Mouse (Mus musculus) heart, adult 2 months (tissue): Measurements from ENCODE around the gene Pou5f1. TPM values are rescaled to one million over a fixed set of nuclear protein-coding genes. Genes with fewer than 3 reads are reported as not detected.

Experiments used
- DNase-seq, 2 experiments: peaks; one replicate each; pipeline ENCODE4 v3.0.0; 2021
- H3K27ac ChIP-seq: fragments of 200-600 bp; 2 replicates; pipeline ENCODE4 v1.8.1; 2022
- H3K27me3 ChIP-seq: fragments of 200-500 bp; 2 replicates; pipeline ENCODE4 v1.6.1; 2012; ENCODE audit warnings: mild to moderate bottlenecking, low read length, inconsistent platforms, mixed read lengths; ENCODE audit not compliant: control insufficient read depth, insufficient read depth
- H3K36me3 ChIP-seq: fragments of 200-500 bp; 2 replicates; pipeline ENCODE4 v1.6.1; 2012; ENCODE audit warnings: low read length, inconsistent platforms; ENCODE audit not compliant: control insufficient read depth, insufficient read depth
- H3K4me1 ChIP-seq: fragments of 200-500 bp; 2 replicates; pipeline ENCODE4 v1.6.1; 2011; ENCODE audit warnings: low read length; ENCODE audit not compliant: control insufficient read depth, insufficient read depth
- H3K4me3 ChIP-seq: fragments of 200-600 bp; 2 replicates; pipeline ENCODE4 v1.8.1; 2022
- H3K79me2 ChIP-seq: fragments of 200-500 bp; replicated peaks from 2 replicates; pipeline ENCODE4 v1.6.1; 2012; ENCODE audit warnings: mild to moderate bottlenecking, inconsistent platforms, low read length, moderate library complexity, mixed read lengths; ENCODE audit not compliant: control insufficient read depth, insufficient read depth
- H3K9ac ChIP-seq: fragments of 200-500 bp; 2 replicates; pipeline ENCODE4 v1.6.1; 2012; ENCODE audit warnings: low read depth, mild to moderate bottlenecking, control low read depth, inconsistent platforms, low read length, mixed read lengths
- CTCF ChIP-seq: fragments of 200-600 bp; IDR thresholded peaks from 2 replicates; pipeline ENCODE4 v1.8.1; 2022; ENCODE audit warnings: antibody characterized with exemption, mild to moderate bottlenecking, moderate library complexity
- EP300 ChIP-seq: fragments of 200-500 bp; IDR thresholded peaks from 2 replicates; pipeline ENCODE4 v1.6.1; 2011; ENCODE audit warnings: low read depth, low read length, control low read depth; ENCODE audit not compliant: insufficient read depth
- POLR2A ChIP-seq: fragments of 200-500 bp; IDR thresholded peaks from 2 replicates; pipeline ENCODE4 v1.6.1; 2011; ENCODE audit warnings: mild to moderate bottlenecking, low read depth, low read length, control low read depth; ENCODE audit not compliant: insufficient read depth
- WGBS: fragments of 180-500 bp; shearing (Covaris S2); methylation state at CpG from one replicate; pipeline ENCODE4 v1.1.7; 2018; 5-methylcytosine and 5-hydroxymethylcytosine counted together
- intact Hi-C: fragments of 180-260 bp; cut with DNase I; formaldehyde crosslinking; loops from one replicate; pipeline ENCODE4 v1.15.1; 2025
- polyA plus RNA-seq: library from polyadenylated mRNA; depleted of rRNA; stranded (reverse); fragments of >200 nt; gene quantifications from 2 replicates; pipeline ENCODE4 v1.2.3, GENCODE M21; 2012; rRNA removed
- total RNA-seq, 2 experiments: library from RNA; stranded (reverse); gene quantifications; 2 replicates each; pipeline ENCODE4 v1.2.3; 2021

Gene Pou5f1
- total and polyA plus RNA-seq, 3 experiments = not detected

DNA sequence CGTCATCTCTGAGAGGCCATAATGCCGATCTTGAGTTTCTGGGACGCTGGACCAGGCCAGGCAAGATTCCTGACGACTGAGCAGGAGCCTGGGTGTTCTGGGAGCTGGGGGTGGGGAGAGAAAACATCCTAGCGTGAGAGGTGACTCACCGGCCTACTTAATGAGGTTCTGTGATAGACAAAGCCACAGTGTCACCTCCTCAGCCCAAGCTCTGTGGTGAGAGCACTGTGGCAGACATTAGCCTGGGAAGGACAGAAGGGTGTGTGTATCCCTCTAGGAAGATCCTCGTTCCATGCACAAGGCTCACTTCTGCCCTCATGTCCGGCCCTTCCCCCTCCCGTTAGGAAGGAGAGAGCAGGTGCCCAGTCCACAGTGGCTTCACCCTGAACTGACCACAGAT is 51.5 kb downstream of the Pou5f1 start:
- Histone ChIP-seq H3K79me2 (no peaks in the 10 kb centered on the region), H3K4me1 (no peaks in the 10 kb centered on the region), H3K9ac (no peak overlapping the region), H3K27me3 (no peaks in the 10 kb centered on the region), H3K36me3 (no peaks in the 10 kb centered on the region), H3K4me3 (no peak overlapping the region), H3K27ac (no peak overlapping the region)
- intact Hi-C loops = no loop called here
- WGBS = 60% methylated on average over 9 of the region's 9 CpGs
- TF ChIP-seq CTCF = no peak
- TF ChIP-seq POLR2A = no peak
- no peak for TF ChIP-seq EP300
- DNase-seq = no peak

- WGBS = 58% methylated on average over 8 of the region's 8 CpGs
- no peaks in the 10 kb centered on the region for H3K36me3 ChIP-seq
- TF ChIP-seq CTCF = no peak
- no peak for TF ChIP-seq POLR2A
- no peak for TF ChIP-seq EP300
- H3K79me2 ChIP-seq = no peaks in the 10 kb centered on the region
- H3K4me1 ChIP-seq = no peaks in the 10 kb centered on the region
- intact Hi-C loops = no loop called here
- no peak for DNase-seq
- H3K27ac ChIP-seq = no peak overlapping the region
- no peak overlapping the region for H3K9ac ChIP-seq
- no peaks in the 10 kb centered on the region for H3K27me3 ChIP-seq
- H3K4me3 ChIP-seq = no peak overlapping the region
Observed at GRCm38 (mm10) chr17:35558216-35558615, 52.4 kb downstream of the Pou5f1 start.

Other genes with a start within 250 kb of the Pou5f1 start
- gene H2-D1, start 243.3 kb upstream of the Pou5f1 start, total RNA-seq = 100 to 1,000 TPM; 105 to 131 TPM
- gene H2-D1, start 243.3 kb upstream of the Pou5f1 start, polyA plus RNA-seq = 222 and 286 TPM in 2 replicates
- 1 to 10 TPM; 1.5 TPM for gene H2-Q1, start 185.6 kb upstream of the Pou5f1 start, total RNA-seq
- not detected in 2 replicates for gene H2-Q1, start 185.6 kb upstream of the Pou5f1 start, polyA plus RNA-seq
- 1 to 10 TPM; 1.1 TPM for gene H2-Q2, start 163.8 kb upstream of the Pou5f1 start, total RNA-seq
- 0.12 and 0.31 TPM in 2 replicates for gene H2-Q2, start 163.8 kb upstream of the Pou5f1 start, polyA plus RNA-seq
- 10 to 100 TPM; 12.2 to 18.8 TPM for gene H2-Q4, start 126.4 kb upstream of the Pou5f1 start, total RNA-seq
- 35.0 and 48.6 TPM in 2 replicates for gene H2-Q4, start 126.4 kb upstream of the Pou5f1 start, polyA plus RNA-seq
- gene H2-Q6, start 81.2 kb upstream of the Pou5f1 start, total RNA-seq = 1 to 10 TPM; 1.2 to 3.7 TPM
- gene H2-Q6, start 81.2 kb upstream of the Pou5f1 start, polyA plus RNA-seq = 21.4 and 40.3 TPM in 2 replicates
- 1 to 10 TPM; 1.1 to 1.9 TPM for gene H2-Q7, start 66.9 kb upstream of the Pou5f1 start, total RNA-seq
- 33.2 and 78.2 TPM in 2 replicates for gene H2-Q7, start 66.9 kb upstream of the Pou5f1 start, polyA plus RNA-seq
- gene H2-Q10, start 35.9 kb upstream of the Pou5f1 start, total RNA-seq = under 1 TPM; 0.34 to 0.37 TPM
- gene H2-Q10, start 35.9 kb upstream of the Pou5f1 start, polyA plus RNA-seq = 4.2 and 7.0 TPM in 2 replicates
- gene Tcf19, start 10.8 kb downstream of the Pou5f1 start, total RNA-seq = 1 to 10 TPM; 2.0 to 2.4 TPM
- gene Tcf19, start 10.8 kb downstream of the Pou5f1 start, polyA plus RNA-seq = 3.0 and 3.5 TPM in 2 replicates
- gene Cchcr1, start 11.1 kb downstream of the Pou5f1 start, total RNA-seq = 1 to 10 TPM; 1.9 to 2.2 TPM
- 3.7 and 3.8 TPM in 2 replicates for gene Cchcr1, start 11.1 kb downstream of the Pou5f1 start, polyA plus RNA-seq
- gene Psors1c2, start 27.2 kb downstream of the Pou5f1 start, total RNA-seq = not detected
- gene Psors1c2, start 27.2 kb downstream of the Pou5f1 start, polyA plus RNA-seq = not detected in 2 replicates
- gene Cdsn, start 46.1 kb downstream of the Pou5f1 start, total RNA-seq = under 1 TPM; 0.27 to 0.29 TPM
- 0.94 and 1.1 TPM in 2 replicates for gene Cdsn, start 46.1 kb downstream of the Pou5f1 start, polyA plus RNA-seq
- gene 2300002M23Rik, start 61.4 kb downstream of the Pou5f1 start, total RNA-seq = not detected
- gene 2300002M23Rik, start 61.4 kb downstream of the Pou5f1 start, polyA plus RNA-seq = not detected in 2 replicates
- gene Sfta2, start 95.5 kb downstream of the Pou5f1 start, total RNA-seq = not detected
- gene Sfta2, start 95.5 kb downstream of the Pou5f1 start, polyA plus RNA-seq = 0.47 TPM in 1 of 2 replicates, not detected in the other
- not detected for gene Gm9573, start 120.6 kb downstream of the Pou5f1 start, total RNA-seq
- gene Gm9573, start 120.6 kb downstream of the Pou5f1 start, polyA plus RNA-seq = not detected in 2 replicates
- not detected for gene Mucl3, start 137.7 kb downstream of the Pou5f1 start, total RNA-seq
- gene Mucl3, start 137.7 kb downstream of the Pou5f1 start, polyA plus RNA-seq = not detected in 2 replicates
- gene Vars2, start 161.6 kb downstream of the Pou5f1 start, total RNA-seq = 10 to 100 TPM; 26.6 to 28.3 TPM
- gene Vars2, start 161.6 kb downstream of the Pou5f1 start, polyA plus RNA-seq = 19.3 and 20.3 TPM in 2 replicates
- 10 to 100 TPM; 15.0 to 20.6 TPM for gene Gtf2h4, start 167.7 kb downstream of the Pou5f1 start, total RNA-seq
- 19.2 and 21.0 TPM in 2 replicates for gene Gtf2h4, start 167.7 kb downstream of the Pou5f1 start, polyA plus RNA-seq
- 10 to 100 TPM; 25.9 to 30.6 TPM for gene Ddr1, start 198.6 kb downstream of the Pou5f1 start, total RNA-seq
- gene Ddr1, start 198.6 kb downstream of the Pou5f1 start, polyA plus RNA-seq = 24.4 and 27.6 TPM in 2 replicates